Mouse (Mus musculus) lung, adult 2 months (tissue): ENCODE measurements at regions not wholly inside any gene's neighbourhood (a gene's known extent, or its start where the extent isn't known, plus 50 kb on each side); places are given as distances from the start of the nearest gene placed in this dataset.

Experiments
- CTCF ChIP-seq: fragments of 200-500 bp; IDR thresholded peaks from 2 replicates; pipeline ENCODE4 v1.5.1; 2011; ENCODE audit warnings: mild to moderate bottlenecking, low read length, control low read depth; ENCODE audit not compliant: insufficient read depth
- POLR2A ChIP-seq: fragments of 200-500 bp; IDR thresholded peaks from 2 replicates; pipeline ENCODE4 v1.6.1; 2011; ENCODE audit warnings: low read depth, mild to moderate bottlenecking, control low read depth, low read length, borderline replicate concordance; ENCODE audit errors: extremely low read depth

DNA sequence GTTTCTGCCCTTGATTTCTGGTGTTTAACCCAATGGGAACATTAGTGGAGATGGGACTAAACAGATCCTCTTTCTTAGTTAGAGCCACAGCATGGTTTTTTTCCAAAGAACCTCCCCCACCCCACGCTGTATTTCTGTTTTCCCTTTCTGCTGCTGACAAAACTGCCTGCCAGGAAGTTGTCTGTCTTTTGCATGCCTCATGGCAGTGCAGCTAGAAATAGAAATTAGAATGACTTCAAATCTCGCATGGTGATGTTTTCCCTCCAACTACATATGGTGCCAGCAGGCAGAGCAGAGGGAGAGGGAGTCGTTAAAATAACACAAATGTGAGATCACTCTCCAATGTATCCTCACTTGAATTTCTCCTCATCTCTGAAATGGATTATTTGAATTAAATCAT is 101.0 kb upstream of the Ankrd55 start:
- TF ChIP-seq CTCF (no peak), POLR2A (no peak)
